Mouse (Mus musculus) mouse trophoblast stem cell (cell line): ENCODE measurements around the gene Cdk20.

Experiments used
- in situ Hi-C, 2 experiments: fragments of 300-500 bp; cut with MseI, MboI; formaldehyde crosslinking; loops; 2 replicates in 1 of 2; 3 replicates in 1 of 2; pipeline ENCODE4 v1.15.1; 2025

Gene Cdk20

GRCm38 (mm10) chr13:64432017-64432995, at the start of gene Cdk20:
Gene Cdk20 (plus strand): TSS chr13:64432314.
- in situ Hi-C loops, result loop anchor here in 1 of 2 experiments (5.0 kb wide), 1 partner anchor 115 kb away; no protein-coding TSS in a partner anchor

- in situ Hi-C loops, result no loop called here
Measured at GRCm38 (mm10) chr13:64384937-64385336, 47.2 kb upstream of the Cdk20 start.

- in situ Hi-C loops, result no loop called here
Measured at GRCm38 (mm10) chr13:64386048-64386447, 46.1 kb upstream of the Cdk20 start.

GRCm38 (mm10) chr13:64388415-64388814, 43.7 kb upstream of the Cdk20 start:
- in situ Hi-C loops, result no loop called here

- in situ Hi-C loops, result no loop called here
Measured at GRCm38 (mm10) chr13:64396979-64397378, 35.1 kb upstream of the Cdk20 start.

- in situ Hi-C loops, result no loop called here
Measured at GRCm38 (mm10) chr13:64398065-64398464, 34.0 kb upstream of the Cdk20 start.

GRCm38 (mm10) chr13:64399906-64400305, 32.2 kb upstream of the Cdk20 start:
- in situ Hi-C loops, result no loop called here

- in situ Hi-C loops, result no loop called here
Measured at GRCm38 (mm10) chr13:64400801-64401361, 31.2 kb upstream of the Cdk20 start.

- in situ Hi-C loops, result no loop called here
Measured at GRCm38 (mm10) chr13:64402006-64402405, 30.1 kb upstream of the Cdk20 start.

- in situ Hi-C loops, result no loop called here
Measured at GRCm38 (mm10) chr13:64402504-64402949, 29.6 kb upstream of the Cdk20 start.

- in situ Hi-C loops, result no loop called here
Measured at GRCm38 (mm10) chr13:64402951-64403460, 29.1 kb upstream of the Cdk20 start.

- in situ Hi-C loops, result no loop called here
Measured at GRCm38 (mm10) chr13:64403519-64403918, 28.6 kb upstream of the Cdk20 start.

GRCm38 (mm10) chr13:64405550-64405949, 26.6 kb upstream of the Cdk20 start:
- in situ Hi-C loops, result no loop called here

- in situ Hi-C loops, result no loop called here
Measured at GRCm38 (mm10) chr13:64407992-64408391, 24.1 kb upstream of the Cdk20 start.

GRCm38 (mm10) chr13:64410604-64411003, 21.5 kb upstream of the Cdk20 start:
- in situ Hi-C loops, result no loop called here

GRCm38 (mm10) chr13:64411282-64411681, 20.8 kb upstream of the Cdk20 start:
- in situ Hi-C loops, result no loop called here

- in situ Hi-C loops, result no loop called here
Measured at GRCm38 (mm10) chr13:64412752-64413257, 19.3 kb upstream of the Cdk20 start.

- in situ Hi-C loops, result no loop called here
Measured at GRCm38 (mm10) chr13:64415659-64416058, 16.5 kb upstream of the Cdk20 start.

- in situ Hi-C loops, result no loop called here
Measured at GRCm38 (mm10) chr13:64416955-64417601, 15.0 kb upstream of the Cdk20 start.

GRCm38 (mm10) chr13:64420847-64421246, 11.3 kb upstream of the Cdk20 start:
- in situ Hi-C loops, result loop anchor here in 1 of 2 experiments (10.0 kb wide), 1 partner anchor 46 kb away; the partner anchor contains the start of gene Ctsl

GRCm38 (mm10) chr13:64421386-64421785, 10.7 kb upstream of the Cdk20 start:
- in situ Hi-C loops, result loop anchor here in 1 of 2 experiments (10.0 kb wide), 1 partner anchor 47 kb away; the partner anchor contains the start of gene Ctsl
